Mouse (Mus musculus): Measurements from ENCODE around the gene Gm17364. TPM values are rescaled to one million over a fixed set of nuclear protein-coding genes. Genes with fewer than 3 reads are reported as not detected.

Gm17364 gene
- polyA plus RNA-seq, 1 experiment, result not detected

DNA sequence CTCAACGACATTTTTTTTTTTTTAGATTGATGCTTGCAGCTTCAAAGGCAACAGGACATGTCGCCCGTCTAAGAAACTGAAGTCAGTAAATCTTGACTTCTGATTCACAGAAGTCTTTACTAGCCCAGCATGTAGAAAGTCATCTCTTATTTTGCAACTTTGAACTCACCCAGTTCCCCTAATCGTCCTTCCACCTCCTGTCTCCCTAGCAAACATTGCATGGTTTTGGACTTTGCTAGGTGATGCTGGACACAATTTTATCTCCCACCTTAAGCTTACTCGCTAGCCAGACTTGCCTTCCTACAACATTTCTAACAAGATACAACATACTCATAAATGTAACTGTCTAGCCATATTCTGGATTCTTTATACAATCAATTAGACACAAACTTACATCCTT lies 45.7 kb downstream of the Gm17364 start:
- H3K4me3 ChIP-seq (replicated peaks), result no peak overlapping the region
- H3K27me3 ChIP-seq (replicated peaks), result peaks cover 7% of the 10 kb centered on the region
- no peaks in the 10 kb centered on the region for H3K36me3 ChIP-seq (replicated peaks; ENCODE audit: low read length)
- peaks cover 13% of the 10 kb centered on the region for H3K9me3 ChIP-seq
- no peak for TF ChIP-seq FLI1 (IDR thresholded peaks at IDR 0.05; ENCODE audit: low read length)
- no peak for TF ChIP-seq GATA1 (IDR thresholded peaks at IDR 0.05; ENCODE audit: borderline replicate concordance, low read length)
- no peaks in the 10 kb centered on the region for H3K4me1 ChIP-seq

DNA sequence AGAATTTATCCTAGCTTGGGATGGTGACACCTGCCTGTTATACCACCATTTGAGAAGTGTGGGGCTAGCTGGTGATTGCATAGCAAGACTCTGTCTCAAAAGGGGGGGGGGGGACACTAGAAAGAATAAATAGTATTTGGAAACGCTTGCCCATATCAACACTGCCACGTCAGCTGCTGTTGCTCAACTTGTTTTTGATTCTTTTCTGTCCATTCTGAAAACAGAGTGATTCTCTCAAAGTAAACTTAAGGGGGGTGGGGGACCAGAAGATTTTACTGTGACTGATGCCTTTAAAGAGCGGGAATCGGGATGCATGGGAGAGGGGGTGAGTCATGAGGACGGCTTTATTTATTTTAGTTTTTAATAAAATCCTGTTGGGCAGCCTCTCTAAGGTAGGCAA lies 47.3 kb downstream of the Gm17364 start:
- Histone ChIP-seq H3K4me1 (no peaks in the 10 kb centered on the region), H3K36me3 (replicated peaks; ENCODE audit: low read length) (no peaks in the 10 kb centered on the region), H3K27me3 (replicated peaks) (peaks cover 11% of the 10 kb centered on the region), H3K4me3 (replicated peaks) (no peak overlapping the region), H3K9me3 (peaks cover 27% of the 10 kb centered on the region)
- TF ChIP-seq GATA1 (IDR thresholded peaks at IDR 0.05; ENCODE audit: borderline replicate concordance, low read length), result no peak
- TF ChIP-seq FLI1 (IDR thresholded peaks at IDR 0.05; ENCODE audit: low read length), result no peak

Other genes starting within 250 kb of the Gm17364 start
- not detected in 2 replicates for gene Mak, start 194.3 kb downstream of the Gm17364 start, polyA plus RNA-seq (2012; ENCODE audit: insufficient read depth, low replicate concordance)
- not detected in 2 replicates for gene Gcm2, start 162.9 kb downstream of the Gm17364 start, polyA plus RNA-seq (2012; ENCODE audit: insufficient read depth, low replicate concordance)
- gene Sycp2l, start 159.7 kb downstream of the Gm17364 start, polyA plus RNA-seq (2012; ENCODE audit: insufficient read depth, low replicate concordance), result not detected in 2 replicates
- gene Elovl2, start 53.6 kb downstream of the Gm17364 start, polyA plus RNA-seq (2012; ENCODE audit: insufficient read depth, low replicate concordance), result not detected in 2 replicates
- 0.67 and 4.8 TPM in 2 replicates for gene Smim13, start 24.1 kb downstream of the Gm17364 start, polyA plus RNA-seq (2012; ENCODE audit: insufficient read depth, low replicate concordance)
- 0.16 and 1.2 TPM in 2 replicates for gene Nedd9, start 213.4 kb upstream of the Gm17364 start, polyA plus RNA-seq (2012; ENCODE audit: insufficient read depth, low replicate concordance)

All from megakaryocyte, embryonic 14.5 days (primary cell).